Mouse (Mus musculus): ENCODE results near the gene Trmt2a.

GRCm38 (mm10) chr16:18213689-18214088 is 34.8 kb upstream of the Trmt2a start:
- TF ChIP-seq EP300 (IDR thresholded peaks at IDR 0.05; ENCODE audit: low read length) (no peak), TBP (conservative IDR thresholded peaks at IDR 0.05; ENCODE audit: low read depth, low read length) (no peak), RCOR1 (conservative IDR thresholded peaks at IDR 0.05; ENCODE audit: low read depth, low read length) (no peak), CTCF (conservative IDR thresholded peaks at IDR 0.05 in 1 of 2, IDR thresholded peaks at IDR 0.05 in 1 of 2; ENCODE audit: low read depth in 2 of 2, low read length in 2 of 2) (no peak), RAD21 (IDR thresholded peaks at IDR 0.05; ENCODE audit: low read depth, low read length) (no peak), MAX (IDR thresholded peaks at IDR 0.05; ENCODE audit: low read length) (no peak), HCFC1 (IDR thresholded peaks at IDR 0.05; ENCODE audit: low read depth, low read length) (no peak), POLR2A (IDR thresholded peaks at IDR 0.05; ENCODE audit: low read depth, low read length) (no peak), ZMIZ1 (IDR thresholded peaks at IDR 0.05; ENCODE audit: low read depth, low read length) (no peak), USF2 (conservative IDR thresholded peaks at IDR 0.05; ENCODE audit: low read depth, low read length) (no peak), NRF1 (IDR thresholded peaks at IDR 0.05; ENCODE audit: low read depth, low read length) (no peak), E2F4 (IDR thresholded peaks at IDR 0.05; ENCODE audit: insufficient replicate concordance, low read depth, low read length) (no peak), JUND (conservative IDR thresholded peaks at IDR 0.05; ENCODE audit: low read depth, low read length) (no peak), USF1 (IDR thresholded peaks at IDR 0.05; ENCODE audit: low read depth, low read length) (no peak)

Measured in CH12.LX (cell line).